Mouse (Mus musculus) layer of hippocampus, adult 8-10 months (tissue): Measurements from ENCODE around the gene Gng13. TPM values are rescaled to one million over a fixed set of nuclear protein-coding genes. Genes with fewer than 3 reads are reported as not detected.
"Not testable (repeated sequence)": the region's sequence is repeated elsewhere in the genome, so short reads cannot be mapped to it uniquely, and the experiment has no call there.

Experiments
- DNase-seq, 2 experiments: peaks; one replicate each; pipeline ENCODE4 v3.0.0; 2022; ENCODE audit warnings: low spot score in 2 of 2
- total RNA-seq, 4 experiments: library from RNA; stranded (reverse); gene quantifications; 2 replicates each; pipeline ENCODE4 v1.2.4; 2022

Gng13 gene
- total RNA-seq, 4 experiments from 2014 or later = 115 to 135 (median 117) TPM

DNA sequence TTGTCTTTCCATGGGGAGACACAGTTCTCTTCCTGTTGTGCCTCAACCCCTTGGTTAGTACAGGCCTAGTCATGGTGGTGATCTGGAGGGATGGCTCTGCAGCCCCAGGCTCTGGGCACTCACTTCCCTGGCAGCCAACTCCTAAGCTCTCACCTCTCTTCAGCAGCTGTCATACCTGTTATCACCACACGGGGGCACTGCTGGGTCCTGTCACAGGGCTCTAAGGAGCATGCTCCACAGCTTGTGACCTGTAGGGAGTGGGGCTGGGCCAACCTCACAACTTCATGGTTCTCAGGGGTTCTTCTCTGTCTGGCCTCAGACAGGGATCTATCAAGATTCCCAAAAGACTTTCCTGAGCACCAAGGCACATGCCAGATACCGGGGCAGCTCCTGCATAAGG, 15.1 kb downstream of the Gng13 start:
- DNase-seq = peak; percentile 63 to 88

DNA sequence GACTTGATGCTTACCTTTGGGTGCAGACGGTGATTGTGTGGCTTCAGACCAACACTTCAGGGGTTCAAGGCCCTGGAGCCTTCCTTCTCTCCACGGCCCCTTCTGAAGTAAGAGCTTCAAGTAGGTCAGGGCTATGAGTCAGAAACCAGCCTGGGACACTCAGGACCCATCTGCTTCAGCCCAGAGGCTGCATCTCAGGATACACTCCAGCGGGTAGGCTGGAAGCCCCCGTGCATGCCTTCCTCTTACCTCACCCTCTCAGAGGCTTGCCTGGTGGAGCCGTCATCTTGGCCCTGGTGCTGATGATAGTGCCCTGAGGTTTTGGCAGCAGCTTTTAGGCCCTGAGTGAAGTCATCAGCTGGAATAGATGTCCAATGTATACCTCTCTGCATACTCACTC, 18.3 kb downstream of the Gng13 start:
- DNase-seq = no peak

DNA sequence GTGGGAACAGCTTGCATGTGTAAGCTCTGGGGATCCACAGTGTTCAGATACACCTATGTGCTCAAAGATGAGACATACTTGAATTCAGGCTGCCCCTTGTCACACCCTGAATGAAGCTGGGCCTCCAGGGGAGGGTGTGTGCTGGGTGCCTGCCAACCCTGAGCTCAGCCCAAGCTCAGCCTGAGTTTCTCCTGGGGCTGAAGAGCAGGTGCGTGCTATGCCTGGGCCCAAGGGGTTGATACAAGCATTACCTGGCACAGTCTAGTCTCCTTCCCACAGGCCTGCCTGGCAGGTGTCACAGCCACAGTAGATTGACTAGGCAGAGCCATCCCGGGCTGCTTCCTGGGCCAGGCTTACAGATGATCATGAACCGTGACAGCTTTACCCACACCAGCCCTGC, 18.8 kb downstream of the Gng13 start, which contains the start of gene Mslnl:
Gene Mslnl, plus strand, starts transcription at position 298 of the 400 bp plus-strand sequence.
- DNase-seq = no peak

DNA sequence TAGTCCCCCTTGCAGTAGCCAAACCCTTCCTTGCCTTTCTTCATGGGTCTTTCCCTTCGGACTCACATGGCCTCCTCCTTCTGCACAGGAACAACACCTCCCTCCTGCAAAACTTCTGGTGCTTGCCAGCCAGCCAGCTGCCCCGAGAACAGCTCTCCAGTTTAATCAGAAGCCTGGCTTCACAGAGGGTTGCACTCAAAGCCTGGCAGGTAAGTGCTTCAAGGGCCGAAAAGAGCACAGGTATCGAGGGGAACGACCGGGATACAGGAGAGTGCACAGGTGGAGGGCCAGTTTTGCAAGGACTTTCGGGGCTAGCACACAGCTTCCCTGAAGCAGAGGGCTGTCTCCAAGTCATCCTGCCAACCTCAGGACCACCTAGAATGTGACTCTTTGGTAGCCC, 21.9 kb downstream of the Gng13 start:
- no peak for DNase-seq

DNA sequence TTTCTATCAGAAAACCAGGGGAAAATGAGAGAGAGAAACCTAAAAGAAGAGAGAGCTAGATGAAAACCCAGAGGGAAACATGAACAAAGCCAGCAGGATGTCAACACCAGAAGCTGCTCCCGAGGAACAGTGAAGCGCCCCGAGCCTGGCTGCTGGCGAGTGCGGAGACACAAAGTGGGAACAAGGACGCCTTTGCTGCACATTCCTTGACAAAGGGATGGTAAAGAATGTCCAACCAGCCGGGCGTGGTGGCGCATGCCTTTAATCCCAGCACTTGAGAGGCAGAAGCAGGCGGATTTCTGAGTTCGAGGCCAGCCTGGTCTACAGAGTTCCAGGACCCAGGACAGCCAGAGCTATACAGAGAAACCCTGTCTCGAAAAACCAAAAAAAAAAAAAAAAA, 24.5 kb downstream of the Gng13 start:
- not testable (repeated sequence) for DNase-seq

DNA sequence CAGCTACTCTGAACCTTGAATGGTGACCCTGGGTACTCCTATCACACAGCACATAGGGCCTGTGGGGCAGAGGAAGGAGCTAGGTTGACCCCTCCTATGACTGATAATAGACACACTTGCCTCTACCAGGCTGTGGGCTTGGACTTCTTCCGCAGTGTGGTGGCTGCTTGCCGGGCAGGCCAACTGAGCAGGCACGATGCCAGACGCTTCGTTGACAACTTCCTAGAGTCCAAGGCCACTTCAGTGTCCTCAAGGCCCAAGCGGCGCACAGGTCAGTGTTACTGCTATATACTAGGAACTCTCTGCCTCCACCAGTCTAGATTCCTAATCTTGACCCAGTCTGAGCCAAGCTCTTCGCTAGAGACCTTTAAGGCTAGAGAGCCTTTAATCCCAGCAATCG, 26.9 kb downstream of the Gng13 start:
- DNase-seq = no peak

DNA sequence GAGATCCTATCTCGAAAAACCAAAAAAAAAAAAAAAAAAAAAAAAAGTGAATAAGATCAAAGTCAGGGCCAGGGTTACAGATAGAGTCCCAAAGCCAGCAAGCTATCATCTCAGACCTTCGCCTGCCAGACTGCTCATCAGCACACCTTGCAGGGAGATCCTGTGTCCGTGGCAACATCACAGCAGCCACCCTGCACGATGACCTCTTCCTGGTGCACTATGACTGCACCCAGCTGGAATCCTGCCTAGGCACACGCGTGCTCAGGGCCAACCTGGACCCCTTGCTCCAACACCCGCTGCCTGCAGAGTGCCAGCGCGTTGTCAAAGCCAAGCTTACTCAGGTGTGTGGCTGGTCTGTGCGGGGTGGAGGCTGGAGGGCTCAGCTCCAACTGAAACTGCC, 27.3 kb downstream of the Gng13 start:
- no peak for DNase-seq

DNA sequence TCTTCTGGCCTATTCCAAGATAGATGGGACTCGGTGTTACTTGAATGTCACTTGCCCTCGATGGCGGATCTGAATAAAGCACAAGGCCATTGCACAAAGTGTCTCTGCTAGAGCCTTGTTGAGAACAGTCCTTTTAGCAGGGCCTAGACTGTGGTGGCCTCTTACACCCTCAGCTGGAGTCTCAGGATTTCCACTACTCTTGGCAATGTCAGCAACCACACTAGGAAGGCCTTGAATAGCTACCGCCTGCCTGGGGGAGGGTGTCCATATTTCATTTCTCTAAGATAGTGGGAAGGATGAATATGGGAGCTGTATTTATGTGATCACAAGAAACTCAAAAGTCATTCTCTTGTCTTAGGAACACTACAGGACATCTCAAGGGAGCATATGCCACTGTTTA, 31.3 kb downstream of the Gng13 start:
- no peak for DNase-seq

DNA sequence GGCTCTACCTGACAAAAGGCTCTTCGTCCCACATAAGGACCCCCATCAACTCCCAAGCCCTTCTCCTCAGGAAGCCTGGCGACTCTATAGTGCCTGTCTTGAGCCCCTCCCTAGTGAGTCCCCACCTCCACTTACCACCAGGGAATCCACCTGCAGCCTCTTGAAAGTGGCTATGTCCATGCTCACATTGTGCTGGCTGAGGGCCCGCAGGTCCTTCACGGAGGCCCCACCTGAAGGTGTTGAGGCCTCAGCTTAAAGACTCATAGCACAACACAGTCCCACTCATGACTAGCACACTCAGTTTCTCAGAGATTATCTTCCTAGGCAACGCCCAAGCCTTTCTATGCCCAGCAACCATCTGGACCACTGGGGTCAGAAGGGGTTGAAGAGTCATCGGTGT, 32.3 kb downstream of the Gng13 start:
- DNase-seq = no peak

DNA sequence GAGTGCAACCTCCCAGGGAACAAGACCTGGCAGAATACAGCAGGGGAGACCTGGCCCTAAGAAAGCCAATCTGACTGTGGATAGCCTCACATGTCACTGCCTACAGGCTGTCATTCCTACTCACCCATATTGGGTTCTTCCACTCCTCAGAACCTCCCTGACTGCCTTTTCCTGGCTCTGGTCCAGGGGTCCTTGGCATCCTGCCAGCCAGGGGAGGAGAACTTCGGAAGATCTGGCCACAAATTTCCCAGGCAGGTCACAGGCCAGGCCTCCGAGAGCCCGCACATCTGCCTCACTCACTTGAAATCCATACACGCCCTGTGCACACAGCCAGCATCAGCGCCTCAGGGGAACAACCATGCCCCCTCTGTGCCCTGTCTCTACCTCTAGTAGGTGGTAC, 34.5 kb downstream of the Gng13 start:
- no peak for DNase-seq

DNA sequence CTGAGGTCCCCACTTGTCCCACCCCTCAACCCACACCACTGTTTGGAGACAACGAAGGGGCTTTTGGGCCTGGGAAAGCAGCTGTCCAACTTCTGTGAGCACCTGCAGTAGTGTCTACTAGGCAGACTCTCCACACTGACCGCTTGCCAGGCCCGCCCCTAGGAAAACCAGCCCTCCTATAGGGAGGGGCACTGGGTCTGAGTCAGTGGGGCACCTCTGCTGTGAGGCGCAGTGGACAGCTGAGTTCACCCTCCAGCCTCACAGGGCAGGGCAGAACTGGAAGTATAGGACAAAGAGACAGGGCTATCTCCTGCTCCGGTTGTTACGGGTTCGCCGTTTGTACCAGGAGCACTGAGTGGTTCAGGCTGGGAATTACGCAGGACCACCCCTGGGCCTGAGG, 37.3 kb downstream of the Gng13 start, which contains the start of gene Msln:
Gene Msln, minus strand, starts transcription at position 138 of the 400 bp plus-strand sequence.
- DNase-seq = no peak

DNA sequence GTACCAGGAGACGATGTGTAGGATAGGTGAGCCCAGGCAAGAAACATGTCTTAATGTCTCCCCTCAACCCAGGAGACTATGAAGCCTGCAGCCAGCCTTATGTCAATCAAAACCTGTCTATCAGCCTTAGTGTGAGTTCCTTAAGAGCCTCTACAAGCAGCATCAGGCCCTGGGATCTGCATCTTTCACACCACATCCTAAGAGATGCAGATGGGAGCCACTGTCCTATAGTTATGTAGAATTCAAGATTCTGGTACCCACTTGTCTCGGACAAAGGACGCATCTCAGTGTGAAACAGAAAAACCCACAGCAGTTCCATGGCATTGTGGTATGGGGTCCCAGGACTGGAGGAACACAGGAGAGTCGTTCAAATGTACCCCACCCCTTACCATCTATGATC, 38.1 kb downstream of the Gng13 start:
- DNase-seq = no peak

DNA sequence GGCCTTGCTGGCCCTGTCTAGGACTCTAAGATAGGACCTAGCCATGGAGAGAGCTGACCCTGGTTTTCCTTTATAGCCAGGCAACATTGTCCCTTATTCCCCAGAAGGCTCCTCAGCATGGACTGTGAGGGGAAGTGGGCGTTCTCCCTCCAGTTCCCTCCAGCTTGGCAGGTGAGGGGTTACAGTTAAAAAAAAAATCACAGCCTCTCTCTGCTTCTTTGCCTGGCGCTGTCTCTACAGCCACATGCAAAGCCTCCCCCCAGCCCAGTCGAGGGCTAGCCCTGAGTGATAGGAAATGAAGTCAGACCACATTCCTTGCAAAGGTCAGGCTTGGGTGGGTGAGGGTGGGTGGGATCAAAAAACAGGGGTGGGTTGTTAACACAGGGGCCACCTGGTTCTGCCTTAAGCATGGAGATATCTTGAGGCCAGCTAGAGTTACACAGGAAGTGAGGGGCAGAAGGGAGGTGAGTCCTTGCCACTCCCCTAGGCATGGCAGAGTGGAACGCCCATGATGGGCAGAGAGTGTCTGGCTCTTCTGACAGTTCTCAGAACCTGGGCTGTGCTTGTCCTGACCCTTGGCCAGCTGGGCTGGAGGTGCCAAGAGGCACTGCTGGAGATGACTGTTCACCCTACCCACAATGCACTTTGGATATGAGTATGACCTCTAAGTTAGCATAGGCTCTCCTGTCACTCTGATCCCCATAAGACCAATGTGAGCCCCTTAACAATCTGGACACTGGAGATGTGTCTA, 38.8 kb downstream of the Gng13 start:
- DNase-seq = no peak

DNA sequence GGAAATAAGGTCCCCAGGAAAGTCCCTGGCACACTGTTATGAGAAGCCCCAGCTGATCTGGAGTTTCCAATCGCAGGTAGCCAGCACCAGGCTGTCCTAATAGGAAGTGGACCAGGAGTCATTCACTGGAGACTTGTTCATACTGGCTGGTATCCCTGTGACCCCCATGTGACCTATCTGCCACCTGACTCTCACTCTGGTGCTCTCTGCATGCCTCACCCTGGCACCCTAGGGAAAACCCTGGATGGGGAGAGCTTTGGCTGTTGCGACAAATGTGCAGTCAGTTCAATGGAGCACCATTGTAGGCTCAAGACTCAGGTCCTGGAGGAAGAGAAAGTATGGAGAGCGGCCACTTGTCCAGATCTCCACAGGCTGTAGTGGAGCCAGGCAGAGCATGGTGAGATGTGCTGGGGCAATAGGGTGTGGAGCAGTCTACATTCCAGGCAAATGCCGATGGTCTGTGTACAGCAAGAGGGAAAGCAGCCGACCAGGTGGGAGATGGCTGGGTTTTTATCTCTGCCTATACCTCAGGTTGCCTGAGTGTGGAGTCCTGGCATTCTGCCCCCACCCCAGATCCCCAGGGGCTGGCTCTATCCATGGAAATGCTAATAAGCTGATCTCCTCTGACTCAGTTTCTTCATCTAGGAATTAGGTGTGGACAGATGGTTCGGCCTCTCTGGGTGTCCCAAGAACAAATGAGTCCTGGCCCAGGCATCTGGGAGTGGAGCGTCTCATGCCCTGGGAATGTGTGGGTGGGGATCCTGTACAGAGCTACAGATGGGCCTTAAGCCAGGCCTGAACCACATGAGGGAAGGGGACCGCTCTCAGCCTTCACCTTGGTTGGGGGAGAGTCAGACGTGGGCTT, 39.6 kb downstream of the Gng13 start:
- DNase-seq = no peak

DNA sequence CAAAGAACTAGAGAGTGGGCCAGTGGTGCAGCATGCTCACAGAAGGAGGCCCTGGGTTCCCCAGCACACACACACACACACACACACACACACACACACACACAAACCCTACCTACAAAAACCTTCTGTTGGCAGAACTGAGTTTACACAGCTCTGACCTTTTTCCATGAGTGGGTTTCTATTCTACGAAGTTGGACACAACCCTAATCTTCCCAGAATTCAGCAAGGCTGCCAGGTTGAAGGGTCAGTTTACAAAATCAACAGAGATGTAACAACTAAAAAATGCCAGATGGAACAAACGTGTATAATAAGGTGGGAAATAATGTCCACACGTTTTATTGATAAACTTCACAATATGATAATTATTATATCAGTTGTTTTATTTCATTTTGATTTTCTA, 40.7 kb downstream of the Gng13 start:
- no peak for DNase-seq

DNA sequence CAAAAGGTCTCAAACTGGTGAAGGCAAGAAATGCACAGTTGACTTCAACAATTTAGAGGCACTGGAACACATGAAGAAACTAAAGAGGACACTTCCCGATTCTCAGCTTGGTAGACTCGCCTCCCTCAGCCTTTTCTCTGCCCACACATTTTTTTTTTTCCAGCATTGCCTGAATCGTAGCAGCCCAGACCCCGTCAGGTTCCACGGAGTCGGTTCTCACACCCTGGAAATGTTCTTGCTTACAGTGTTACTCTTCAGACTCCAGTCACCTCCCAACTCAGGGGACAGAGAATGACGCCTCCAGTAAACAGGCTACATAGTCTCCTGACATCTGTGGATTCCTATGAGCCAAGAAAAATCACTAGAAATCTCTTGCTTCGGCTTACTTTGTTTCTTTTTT, 43.2 kb downstream of the Gng13 start:
- no peak for DNase-seq

DNA sequence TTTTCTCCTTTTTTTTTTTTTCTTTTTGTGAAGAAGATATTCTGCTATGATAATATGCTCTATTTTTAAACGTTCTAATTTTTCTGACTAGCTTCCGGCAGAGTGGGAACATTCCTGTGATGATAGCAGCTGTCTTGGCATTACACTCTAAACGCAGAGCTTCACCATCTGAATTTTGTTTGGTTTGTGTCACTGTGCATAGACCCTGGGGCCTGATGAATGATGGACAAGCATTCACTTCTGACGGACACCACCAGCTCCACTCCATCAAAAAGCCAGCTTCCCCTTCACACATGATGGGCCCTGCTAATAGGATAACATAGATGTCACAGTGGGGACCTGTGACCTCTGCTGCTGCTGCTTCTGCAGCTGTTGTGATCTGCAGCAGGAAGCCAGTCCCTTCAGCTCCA, 44.6 kb downstream of the Gng13 start:
- no peak for DNase-seq

DNA sequence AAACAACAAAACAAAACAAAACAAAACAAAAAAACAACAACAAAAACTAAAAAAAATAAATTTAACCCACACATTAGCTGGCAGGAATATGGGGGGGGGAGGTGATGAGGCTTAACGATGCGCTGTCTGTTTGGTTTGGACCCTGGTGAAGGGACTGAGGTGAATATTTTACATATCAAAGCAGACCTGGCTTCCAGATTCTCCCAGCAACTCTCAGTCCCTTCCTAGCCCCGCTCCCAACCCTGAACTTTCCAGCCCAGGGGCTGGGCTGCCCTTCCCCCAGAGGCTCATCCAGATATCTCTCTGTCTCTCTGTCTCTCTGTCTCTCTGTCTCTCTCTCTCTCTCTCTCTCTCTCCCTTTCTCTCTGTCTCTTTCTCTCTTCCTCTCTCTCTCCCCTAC, 45.6 kb downstream of the Gng13 start:
- no peak for DNase-seq

DNA sequence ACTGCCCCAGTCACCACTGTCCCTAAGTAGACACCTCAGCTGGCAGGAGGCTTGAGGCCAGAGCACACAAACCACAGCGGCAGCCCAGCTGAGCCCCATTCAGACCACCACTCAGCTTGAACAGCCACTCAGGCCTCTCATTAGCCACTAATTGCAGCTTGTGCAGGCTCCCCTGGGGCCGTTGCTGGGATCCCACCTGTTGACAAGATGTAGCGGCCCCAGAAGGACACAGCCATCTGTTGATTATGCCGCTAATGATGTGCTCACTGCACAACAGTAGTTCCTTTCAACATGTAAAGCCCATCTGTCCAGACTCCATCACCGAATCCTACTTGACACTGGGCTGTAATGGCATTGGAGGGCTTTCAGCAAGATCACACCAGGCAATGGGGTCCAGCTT, 48.9 kb downstream of the Gng13 start:
- no peak for DNase-seq
